Mouse (Mus musculus) lung, postnatal 4 days (tissue): ENCODE results near the gene Gm11937.
"Not testable (repeated sequence)": the region's sequence is repeated elsewhere in the genome, so short reads cannot be mapped to it uniquely, and the experiment has no call there.

Experiments used
- DNase-seq, 2 experiments: peaks; one replicate each; pipeline ENCODE4 v3.0.0; 2021

Gm11937 gene

GRCm38 (mm10) chr11:99610089-99610488, at the start of gene Gm11937:
TSS of gene Gm11937 (minus strand) at chr11:99610189.
- not testable (repeated sequence) for DNase-seq

DNA sequence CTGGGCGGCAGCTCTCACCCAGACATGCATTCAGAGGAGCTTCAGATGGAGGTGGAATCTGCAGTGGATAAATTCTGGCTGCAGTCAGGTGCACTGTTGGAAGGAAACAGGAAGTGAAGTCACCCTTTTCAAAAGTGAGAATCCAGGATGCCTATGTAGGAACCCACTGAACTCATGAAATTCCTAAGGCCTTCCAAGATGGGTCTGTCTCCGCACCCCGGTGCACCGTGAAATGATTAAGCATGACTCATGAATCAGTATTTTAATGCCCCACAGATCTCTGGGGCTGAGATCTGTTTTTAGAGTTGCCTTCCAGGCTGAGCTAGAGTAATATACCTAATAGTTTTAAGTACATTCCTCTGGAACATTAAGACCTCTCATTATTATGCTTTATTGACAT, 49.3 kb upstream of the Gm11937 start:
- DNase-seq, result no peak

DNA sequence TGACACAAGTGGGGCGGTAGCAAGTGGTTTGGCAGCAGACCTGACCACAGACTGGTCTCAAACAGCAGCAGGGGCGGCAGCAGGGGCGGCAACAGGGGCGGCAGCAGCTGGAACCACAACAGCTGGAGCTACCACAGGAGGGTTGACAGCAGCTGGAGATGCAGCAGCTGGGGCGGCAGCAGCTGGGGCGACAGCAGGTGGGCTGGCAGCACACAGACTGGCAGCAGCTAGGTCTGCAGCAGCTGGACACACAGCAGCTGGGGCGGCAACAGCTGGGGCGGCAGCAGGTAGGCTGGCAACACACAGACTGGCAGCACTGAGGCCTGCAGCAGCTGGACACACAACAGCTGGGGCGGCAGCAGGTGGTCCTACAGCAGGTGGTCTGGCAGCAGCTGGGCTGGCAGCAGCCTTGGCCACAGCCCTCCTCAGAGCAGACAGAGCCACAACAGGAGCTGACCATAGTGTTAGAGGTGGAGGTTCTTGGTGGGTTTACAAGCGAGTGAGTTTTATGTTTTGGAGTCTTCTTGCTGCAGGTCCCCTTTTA, 48.5 kb upstream of the Gm11937 start, which contains the start of gene Gm11563:
Gm11563 (minus strand) TSS at position 494 of the 544 bp plus-strand sequence.
- not testable (repeated sequence) for DNase-seq

DNA sequence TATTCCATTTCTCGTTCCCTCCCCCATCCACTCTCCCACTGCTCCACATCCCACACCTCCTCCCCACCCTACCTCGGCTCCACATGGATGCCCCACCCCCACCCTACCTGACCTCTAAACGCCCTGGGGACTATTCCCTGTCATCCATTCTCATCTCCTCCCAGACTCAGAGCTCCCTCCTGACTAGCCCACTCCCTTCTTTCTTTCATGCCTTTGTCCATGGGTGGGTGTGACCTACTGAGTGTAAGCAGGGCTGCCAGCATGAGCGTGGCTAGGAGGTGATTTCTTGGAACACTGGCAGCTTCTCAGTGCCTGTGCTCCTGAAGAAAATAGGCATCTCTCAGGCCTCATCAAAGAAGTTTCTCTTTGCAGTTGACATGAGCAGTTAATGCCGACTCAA, 47.1 kb upstream of the Gm11937 start:
- DNase-seq, result no peak

DNA sequence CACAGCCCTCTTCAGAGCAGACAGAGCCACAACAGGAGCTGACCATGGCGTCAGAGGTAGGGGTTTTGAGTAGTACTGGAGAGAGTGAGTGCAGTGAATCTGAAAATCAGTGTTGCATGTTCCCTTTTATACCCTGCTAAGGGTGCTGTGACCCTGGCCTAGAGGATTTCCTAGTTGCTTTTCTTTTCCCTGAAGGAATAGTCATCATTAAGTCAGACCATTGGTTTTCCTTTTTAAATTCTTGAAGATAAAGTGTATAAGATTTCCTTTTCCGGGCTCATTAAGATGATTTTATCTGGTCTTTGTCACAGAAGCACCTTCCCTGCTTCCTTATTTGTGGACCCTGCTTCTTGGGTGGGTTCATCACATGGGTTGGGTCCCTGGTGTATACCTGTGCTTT, 40.1 kb upstream of the Gm11937 start, which contains the start of gene Gm11555:
Gm11555 (minus strand) TSS at position 101 of the 400 bp plus-strand sequence.
- no peak for DNase-seq

DNA sequence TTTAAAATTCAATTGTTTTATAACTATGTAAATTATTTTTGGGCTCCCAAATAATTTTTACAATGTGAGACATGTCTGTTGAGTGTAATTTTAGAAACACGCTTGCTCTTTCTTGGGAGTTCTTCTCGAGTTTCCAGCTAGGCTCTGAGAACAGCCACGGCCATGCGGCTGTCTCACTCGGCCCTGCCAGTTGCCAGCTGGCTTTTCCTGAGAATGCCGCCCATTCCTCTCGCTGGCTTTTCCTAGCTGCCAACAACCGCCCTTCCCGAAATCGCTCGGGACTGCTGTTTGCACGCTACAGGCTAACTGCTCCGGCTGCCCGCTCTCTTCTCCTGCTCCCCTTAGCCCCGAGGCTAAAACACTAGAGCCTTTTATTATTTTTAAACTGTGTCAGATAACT, 36.5 kb upstream of the Gm11937 start:
- DNase-seq, result no peak

GRCm38 (mm10) chr11:99644351-99644750, 34.4 kb upstream of the Gm11937 start:
- DNase-seq, result no peak

DNA sequence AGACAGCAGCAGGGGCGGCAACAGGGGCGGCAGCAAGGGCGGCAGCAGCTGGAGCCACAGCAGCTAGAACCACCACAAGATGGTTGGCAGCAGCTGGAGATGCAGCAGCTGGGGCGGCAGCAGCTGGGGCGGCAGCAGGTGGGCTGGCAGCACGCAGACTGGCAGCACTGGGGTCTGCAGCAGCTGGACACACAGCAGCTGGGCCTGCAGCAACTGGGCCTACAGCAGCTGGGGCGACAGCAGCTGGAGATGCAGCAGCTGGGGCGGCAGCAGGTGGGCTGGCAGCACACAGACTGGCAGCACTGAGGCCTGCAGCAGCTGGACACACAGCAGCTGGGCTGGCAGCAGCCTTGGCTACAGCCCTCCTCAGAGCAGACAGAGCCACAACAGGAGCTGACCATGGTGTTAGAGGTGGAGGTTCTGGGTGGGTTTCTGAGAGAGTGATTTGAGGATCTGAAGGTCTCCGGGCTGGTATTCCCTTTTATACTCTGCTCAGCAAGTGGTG, 33.7 kb upstream of the Gm11937 start, which contains the start of gene Krtap4-7:
Krtap4-7 (minus strand) TSS at position 455 of the 505 bp plus-strand sequence.
- DNase-seq, result not testable (repeated sequence)

- DNase-seq, result no peak
Observed at GRCm38 (mm10) chr11:99640926-99641325, 30.9 kb upstream of the Gm11937 start.

DNA sequence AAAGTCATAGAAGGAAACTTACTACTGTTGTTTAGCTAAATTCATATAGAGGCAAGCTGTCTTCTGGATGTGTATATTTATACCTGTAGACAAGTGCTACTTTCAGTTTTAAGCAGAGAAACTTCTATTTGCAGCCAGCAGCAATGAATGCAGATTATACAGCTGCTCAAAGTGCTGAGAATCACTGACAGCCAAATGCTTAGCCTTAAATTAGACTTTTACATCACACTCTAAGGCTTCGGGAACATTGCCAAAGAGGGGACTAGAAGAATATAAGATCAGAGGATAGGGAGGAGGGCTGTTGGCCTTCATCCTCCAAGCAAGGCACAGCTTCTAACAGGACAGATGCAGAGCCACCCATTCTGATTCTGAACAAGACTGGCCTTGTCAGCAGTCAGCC, 27.1 kb upstream of the Gm11937 start:
- no peak for DNase-seq

DNA sequence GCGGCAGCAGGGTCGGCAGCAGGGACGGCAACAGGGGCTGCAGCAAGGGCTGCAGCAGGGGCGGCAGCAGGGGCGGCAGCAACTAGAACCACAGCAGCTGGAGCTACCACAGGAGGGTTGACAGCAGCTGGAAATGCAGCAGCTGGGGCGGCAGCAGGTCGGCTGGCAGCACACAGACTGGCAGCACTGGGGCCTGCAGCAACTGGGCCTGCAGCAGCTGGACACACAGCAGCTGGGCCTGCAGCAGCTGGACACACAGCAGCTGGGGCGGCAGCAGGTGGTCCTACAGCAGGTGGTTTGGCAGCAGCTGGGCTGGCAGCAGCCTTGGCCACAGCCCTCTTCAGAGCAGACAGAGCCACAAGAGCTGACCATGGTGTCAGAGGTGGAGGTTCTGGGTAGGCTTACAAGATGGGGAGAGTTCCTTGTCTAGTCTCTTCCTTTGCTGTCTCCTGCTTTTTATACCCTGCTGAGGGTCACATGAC, 24.7 kb upstream of the Gm11937 start, which contains the start of gene Krtap4-2:
Krtap4-2 (minus strand) TSS at position 432 of the 482 bp plus-strand sequence.
- DNase-seq, result no peak

GRCm38 (mm10) chr11:99633293-99633692, 23.3 kb upstream of the Gm11937 start:
- DNase-seq, result no peak

DNA sequence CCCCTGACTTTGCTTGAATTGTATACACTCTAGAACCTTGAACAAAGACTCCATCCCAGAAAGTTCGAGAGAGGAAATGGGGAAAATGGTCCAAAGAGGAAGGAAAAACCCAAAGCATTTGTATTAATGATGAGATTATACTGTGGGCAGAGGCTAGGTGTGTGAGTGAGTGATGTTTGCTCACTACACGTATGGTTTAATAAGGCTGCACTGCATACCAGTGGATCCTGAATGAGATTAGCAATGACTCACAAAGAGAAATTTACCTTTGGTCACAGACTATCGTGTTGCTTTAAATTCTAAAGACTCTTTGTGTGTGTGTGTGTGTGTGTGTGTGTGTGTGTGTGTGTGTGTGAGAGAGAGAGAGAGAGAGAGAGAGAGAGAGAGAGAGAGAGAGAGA, 20.9 kb upstream of the Gm11937 start:
- DNase-seq, result no peak

DNA sequence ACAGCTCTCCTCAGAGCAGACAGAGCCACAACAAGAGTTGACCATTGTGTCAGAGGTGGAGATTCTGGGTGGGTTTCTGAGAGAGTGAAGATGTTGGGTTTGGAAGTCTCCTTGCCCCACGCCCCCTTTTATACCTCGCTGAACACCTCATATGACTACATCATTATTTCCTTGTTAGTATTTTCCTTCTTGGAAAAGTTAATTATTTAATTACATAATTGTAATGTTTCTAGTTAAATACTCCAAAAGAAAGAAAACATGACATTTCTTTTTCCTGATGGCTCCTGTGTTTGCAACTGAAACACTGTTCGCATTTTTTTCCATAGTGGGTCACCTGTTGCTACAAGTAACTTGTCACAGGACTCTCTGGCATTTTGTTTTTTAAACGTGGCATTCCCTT, 18.1 kb upstream of the Gm11937 start, which contains the start of gene Krtap4-1:
Krtap4-1 (minus strand) TSS at position 101 of the 400 bp plus-strand sequence.
- DNase-seq, result no peak

DNA sequence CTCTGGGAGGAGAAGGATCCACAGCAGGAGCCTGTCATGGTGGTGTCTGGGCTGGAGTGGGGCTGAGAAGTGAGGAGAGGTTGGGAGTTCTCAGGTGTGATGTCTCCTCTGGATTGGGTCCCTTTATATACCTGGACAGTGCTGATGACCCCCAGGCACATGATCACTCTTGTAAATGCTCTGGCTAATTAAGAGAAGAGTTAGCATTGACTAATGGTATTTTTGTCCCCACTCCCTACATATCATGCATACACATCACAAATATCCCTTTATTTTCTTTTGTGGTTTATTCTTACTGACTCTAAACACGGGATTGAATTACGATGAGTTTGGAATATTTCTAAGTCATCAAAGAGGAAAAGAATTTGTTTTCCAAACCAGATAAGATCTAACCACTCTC, 10.3 kb upstream of the Gm11937 start, which contains the start of gene Gm11562:
Gm11562 (minus strand) TSS at position 101 of the 400 bp plus-strand sequence.
- DNase-seq, result no peak

- no peak for DNase-seq
Observed at GRCm38 (mm10) chr11:99614796-99615363, 4.9 kb upstream of the Gm11937 start, which contains the start of gene Krtap2-4. TSS of gene Krtap2-4 (minus strand) at chr11:99614846.

- no peak for DNase-seq
Observed at GRCm38 (mm10) chr11:99609126-99609525, 863 bp downstream of the Gm11937 start.

DNA sequence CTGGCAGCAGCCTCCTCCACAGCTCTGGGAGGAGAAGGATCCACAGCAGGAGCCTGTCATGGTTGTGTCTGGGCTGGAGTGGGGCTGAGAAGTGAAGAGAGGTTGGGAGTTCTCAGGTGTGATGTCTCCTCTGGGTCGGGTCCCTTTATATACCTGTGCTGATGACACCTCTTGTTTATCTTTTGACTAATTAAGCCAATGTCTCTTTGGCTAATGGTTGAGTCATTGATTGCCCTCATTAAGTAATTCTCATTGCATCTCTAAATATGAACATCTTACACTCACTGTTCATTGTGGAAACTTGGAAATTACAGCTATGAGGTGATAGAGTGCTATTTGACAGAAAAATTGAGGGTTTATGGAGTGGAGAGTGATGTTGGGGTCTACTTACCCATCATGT, 6.8 kb downstream of the Gm11937 start, which contains the start of gene Gm11938:
Gm11938 (minus strand) TSS at position 101 of the 400 bp plus-strand sequence.
- DNase-seq, result not testable (repeated sequence)

GRCm38 (mm10) chr11:99597742-99598141, 12.2 kb downstream of the Gm11937 start, which contains the start of gene Krtap9-3:
TSS of gene Krtap9-3 (minus strand) at chr11:99598105.
- not testable (repeated sequence) for DNase-seq

- DNase-seq, result no peak
Observed at GRCm38 (mm10) chr11:99590981-99591380, 19.0 kb downstream of the Gm11937 start, which contains the start of gene Krtap1-3. TSS of gene Krtap1-3 (minus strand) at chr11:99591339.

DNA sequence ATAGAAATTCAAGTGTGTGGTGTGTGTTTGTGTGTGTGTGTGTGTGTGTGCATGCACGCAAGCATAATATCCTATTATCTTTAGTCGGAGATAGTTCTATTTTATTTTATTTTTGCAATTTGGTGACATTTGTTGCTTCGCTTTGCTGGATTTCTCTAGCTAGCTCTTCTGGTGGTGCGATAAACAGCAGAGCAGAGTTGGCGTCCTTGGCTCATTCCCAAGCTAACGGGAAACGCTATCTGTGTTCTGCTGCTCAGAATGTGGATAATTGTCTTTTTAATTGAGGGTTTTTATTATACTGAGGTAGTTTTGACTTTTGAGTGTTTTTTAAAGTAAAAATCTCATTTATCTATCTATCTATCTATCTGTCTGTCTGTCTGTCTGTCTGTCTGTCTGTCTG, 24.9 kb downstream of the Gm11937 start:
- no peak for DNase-seq

DNA sequence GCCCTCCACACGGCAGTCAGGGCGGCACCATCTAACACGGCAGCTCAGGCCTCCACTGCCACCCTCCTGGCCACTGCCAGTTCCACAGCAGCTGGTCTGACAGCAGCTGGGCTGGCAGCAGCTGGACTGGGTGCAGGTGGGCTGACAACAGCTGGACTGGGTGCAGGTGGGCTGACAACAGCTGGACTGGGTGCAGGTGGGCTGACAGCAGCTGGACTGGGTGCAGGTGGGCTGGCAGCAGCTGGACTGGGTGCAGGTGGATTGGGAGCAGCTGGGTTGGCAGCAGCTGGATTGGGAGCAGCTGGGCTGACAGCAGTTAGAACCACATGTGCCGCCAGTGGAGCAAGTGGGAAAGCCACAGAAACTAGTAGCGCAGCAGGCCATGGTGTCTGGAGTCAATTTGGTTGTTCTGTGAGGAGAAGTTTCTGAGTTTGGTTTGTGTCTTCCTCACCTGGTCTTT, 26.7 kb downstream of the Gm11937 start, which contains the start of gene Krtap1-4:
Krtap1-4 (minus strand) TSS at position 410 of the 460 bp plus-strand sequence.
- no peak for DNase-seq

DNA sequence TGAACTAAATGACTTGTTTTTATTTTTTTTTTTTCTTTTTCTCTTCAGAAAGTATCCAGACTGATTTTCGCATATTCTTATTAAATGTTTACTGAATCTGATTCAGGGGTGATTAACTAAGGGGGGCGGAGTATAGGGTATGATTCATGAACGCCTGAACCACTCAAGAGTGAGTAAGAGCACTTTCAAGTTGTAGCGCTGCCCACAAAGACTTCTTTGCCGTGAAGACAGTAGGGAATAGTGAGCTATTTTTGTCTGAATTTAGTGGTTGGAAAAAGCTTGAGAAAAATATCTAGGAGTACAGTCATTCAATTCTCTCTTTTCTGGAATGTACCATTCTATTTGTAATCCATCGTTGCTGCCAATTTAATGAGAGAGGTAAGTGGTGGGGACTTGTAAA, 28.4 kb downstream of the Gm11937 start:
- no peak for DNase-seq
